Mouse (Mus musculus): ENCODE results near the gene Grap2.

Gene Grap2

DNA sequence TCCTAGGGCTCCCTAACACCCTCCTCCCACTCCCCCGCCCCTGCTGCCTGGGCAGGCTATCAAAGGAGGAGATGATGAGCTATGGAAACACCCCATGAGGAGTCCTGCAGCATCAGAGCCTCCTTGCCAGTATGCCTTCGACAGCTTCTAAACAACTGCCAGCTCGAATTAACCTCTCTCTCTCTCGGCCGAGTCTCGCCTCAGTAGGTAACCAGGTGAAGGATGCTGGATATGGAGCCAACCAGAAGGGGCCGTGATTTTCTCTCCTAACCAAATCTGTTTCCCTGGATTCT lies 113.2 kb downstream of the Grap2 start:
- DNase-seq: no peak

DNA sequence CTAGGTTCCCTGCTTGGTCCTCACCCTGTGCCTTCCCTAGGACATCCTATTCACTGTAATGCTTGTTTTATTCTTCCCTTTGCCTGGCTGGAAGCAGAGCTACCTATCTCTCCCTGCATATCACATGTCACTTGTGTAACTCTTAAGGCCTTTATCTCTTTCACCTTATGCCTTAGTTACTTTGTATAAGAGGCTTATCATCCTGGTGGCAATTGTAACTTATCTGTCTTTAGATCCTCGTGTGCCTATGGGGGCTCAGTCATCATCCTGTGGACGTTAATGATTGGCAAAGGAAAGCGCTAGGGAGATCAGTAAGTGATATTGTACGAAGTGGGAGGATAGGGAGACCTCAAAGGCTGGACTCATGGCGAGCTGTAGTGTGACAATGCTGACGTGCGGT lies 116.1 kb downstream of the Grap2 start:
- no peak for DNase-seq

DNA sequence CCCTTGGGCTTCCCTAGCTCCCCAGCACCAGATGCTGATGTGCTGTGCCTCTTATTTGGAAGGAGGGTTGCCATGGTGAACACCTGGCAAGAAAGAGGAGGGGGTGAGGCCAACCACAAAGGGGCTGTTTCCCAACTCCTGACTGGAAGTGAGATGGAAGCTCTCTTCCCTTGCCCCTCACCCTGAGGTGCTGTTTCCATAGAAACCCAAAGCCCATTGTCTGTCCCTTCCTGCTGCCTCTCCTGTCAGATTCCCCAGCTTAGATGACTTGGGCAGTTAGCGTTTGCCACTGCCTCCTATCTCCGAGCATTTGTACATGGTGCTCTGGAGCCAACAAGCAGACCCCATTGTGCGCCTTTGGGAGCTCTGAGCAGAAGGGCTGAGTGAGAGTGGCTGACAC lies 121.1 kb downstream of the Grap2 start:
- no peak for DNase-seq

DNA sequence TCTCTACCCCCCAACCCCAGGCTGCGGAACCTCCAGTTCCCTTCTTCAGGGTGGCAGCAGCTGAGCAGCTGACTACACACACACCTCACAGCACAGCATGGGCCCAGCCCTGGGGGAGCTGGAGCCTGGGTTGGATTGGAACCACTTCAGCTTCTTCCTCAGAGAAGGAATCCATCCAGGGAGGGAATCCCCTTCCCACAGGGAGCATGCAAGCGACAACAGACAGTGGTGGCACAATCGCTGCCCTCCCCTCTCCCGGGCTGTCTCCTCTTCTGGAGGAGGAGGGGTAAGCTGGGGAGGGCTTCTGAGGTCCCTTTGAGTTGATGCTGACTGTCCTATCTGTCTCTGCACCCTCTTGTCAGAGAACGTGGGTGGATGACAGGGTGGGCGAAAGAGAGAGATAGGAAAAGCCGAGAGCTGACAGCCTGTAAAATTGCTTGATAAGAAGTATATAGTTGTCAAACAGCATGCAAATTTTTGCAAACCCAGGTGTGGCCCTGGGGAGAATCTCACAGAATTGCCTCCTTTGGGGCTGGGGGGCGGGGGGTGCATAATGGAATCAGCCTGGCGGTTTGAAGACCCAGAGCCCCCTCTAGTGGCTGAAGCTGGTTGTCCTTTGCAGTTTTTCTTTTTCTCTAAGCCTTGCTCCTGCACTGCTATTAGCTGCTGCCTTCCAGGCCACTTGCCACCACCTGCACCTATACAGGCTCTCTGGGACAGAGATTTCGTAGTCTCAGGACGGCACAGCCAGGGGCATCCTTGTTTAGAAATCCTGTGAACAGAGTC lies 121.9 kb downstream of the Grap2 start:
- DNase-seq: peak; percentile 81

DNA sequence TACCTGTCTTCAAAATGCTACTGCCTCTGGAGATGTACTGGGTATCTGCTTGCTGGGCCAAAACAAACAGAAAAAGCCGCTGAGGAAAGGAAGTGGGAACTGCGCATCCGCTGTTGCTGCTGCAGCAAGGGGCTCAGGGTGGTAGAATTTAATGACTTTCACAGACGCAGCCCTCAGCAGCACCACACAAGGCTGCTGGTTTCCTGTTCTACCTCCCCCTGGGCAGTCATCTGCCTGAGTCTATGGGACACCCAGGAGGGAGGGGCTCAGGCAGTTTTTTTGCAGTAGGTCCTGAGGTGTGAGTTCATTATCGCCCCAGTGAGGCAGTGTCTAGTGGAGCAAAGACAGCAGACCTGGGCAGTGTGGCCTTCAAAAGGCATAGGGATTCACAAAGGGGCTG lies 125.2 kb downstream of the Grap2 start:
- DNase-seq: no peak

DNA sequence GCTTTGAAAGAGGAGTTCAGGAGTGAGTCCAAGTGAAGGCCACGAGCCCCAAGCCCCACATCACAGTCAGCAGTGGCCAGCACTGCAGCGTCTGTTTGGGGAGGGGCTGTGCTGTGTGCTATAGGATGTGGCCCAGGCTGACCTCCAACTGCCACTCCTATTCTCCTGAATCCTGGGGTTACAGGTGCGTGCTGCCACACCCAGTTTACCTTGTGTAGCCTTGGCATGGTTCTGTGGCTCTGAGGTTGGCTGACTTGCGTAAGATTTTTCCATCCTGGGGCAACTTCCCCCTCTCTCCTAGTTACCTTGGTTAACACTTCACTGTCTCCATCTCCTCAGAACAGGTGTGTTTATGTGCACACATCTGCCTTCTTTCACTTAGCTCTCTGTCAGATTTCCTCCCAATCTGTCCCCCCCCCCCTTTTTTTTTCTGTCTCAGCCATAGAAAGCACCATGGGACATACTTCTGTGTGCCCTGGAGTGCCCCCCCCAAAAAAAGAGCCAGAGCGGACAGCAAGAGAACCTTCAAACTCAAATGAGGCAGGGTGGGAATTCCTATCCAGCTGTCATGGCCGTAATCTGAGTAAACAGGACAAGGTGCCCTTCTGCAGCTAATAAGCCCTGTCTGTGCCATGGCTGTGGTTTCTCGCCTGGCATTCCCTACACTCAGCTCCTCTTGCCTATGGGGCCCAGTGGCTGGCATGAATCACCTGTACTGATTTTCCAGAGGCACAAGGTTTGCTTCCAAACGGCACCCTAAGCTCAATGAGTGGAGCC lies 129.3 kb downstream of the Grap2 start:
- DNase-seq: no peak
